Mouse (Mus musculus): Measurements from ENCODE around the gene Mllt10. TPM values are rescaled to one million over a fixed set of nuclear protein-coding genes. Genes with fewer than 3 reads are reported as not detected.
A peak's percentile ranks its signal among the peaks of the same experiment; 100 is the strongest.

Mllt10 gene
- polyA plus RNA-seq, 1 experiment = 27.4 TPM

- no peak overlapping the region for H3K27ac ChIP-seq (ENCODE audit: insufficient read depth, low read length)
- peaks cover 10% of the 10 kb centered on the region for H3K4me1 ChIP-seq (ENCODE audit: control insufficient read depth, insufficient read depth, insufficient read length)
- TF ChIP-seq CTCF (IDR thresholded peaks at IDR 0.05; ENCODE audit: extremely low read depth, insufficient read depth, insufficient read length, insufficient replicate concordance) = no peak
- no peak for TF ChIP-seq POLR2A (IDR thresholded peaks at IDR 0.05; ENCODE audit: low read depth, low read length)
- 65% methylated on average over 1 of the region's 1 CpGs for WGBS
- H3K4me3 ChIP-seq (ENCODE audit: extremely low read depth, insufficient read depth, insufficient read length) = no peak overlapping the region
- no peaks in the 10 kb centered on the region for H3K36me3 ChIP-seq (ENCODE audit: control insufficient read depth, insufficient read depth, low read length)
- H3K27me3 ChIP-seq (ENCODE audit: control insufficient read depth, insufficient read depth, low read length) = peaks cover 7% of the 10 kb centered on the region
- DNase-seq (ENCODE audit: low read depth in 1 of 2, low spot score in 2 of 2) = no peak
Observed at GRCm38 (mm10) chr2:18022886-18023285, 32.2 kb upstream of the Mllt10 start.

- peaks cover 10% of the 10 kb centered on the region for H3K4me1 ChIP-seq (ENCODE audit: control insufficient read depth, insufficient read depth, insufficient read length)
- DNase-seq (ENCODE audit: low read depth in 1 of 2, low spot score in 2 of 2) = no peak
- no peaks in the 10 kb centered on the region for H3K36me3 ChIP-seq (ENCODE audit: control insufficient read depth, insufficient read depth, low read length)
- H3K27me3 ChIP-seq (ENCODE audit: control insufficient read depth, insufficient read depth, low read length) = peaks cover 15% of the 10 kb centered on the region
- 75% methylated on average over 5 of the region's 5 CpGs for WGBS
- H3K4me3 ChIP-seq (ENCODE audit: extremely low read depth, insufficient read depth, insufficient read length) = no peak overlapping the region
- TF ChIP-seq POLR2A (IDR thresholded peaks at IDR 0.05; ENCODE audit: low read depth, low read length) (no peak), CTCF (IDR thresholded peaks at IDR 0.05; ENCODE audit: extremely low read depth, insufficient read depth, insufficient read length, insufficient replicate concordance) (no peak)
- no peak overlapping the region for H3K27ac ChIP-seq (ENCODE audit: insufficient read depth, low read length)
Observed at GRCm38 (mm10) chr2:18025116-18025515, 29.9 kb upstream of the Mllt10 start.

GRCm38 (mm10) chr2:18025781-18026115 is 29.3 kb upstream of the Mllt10 start:
- 6% methylated on average over 14 of the region's 14 CpGs for WGBS
- Histone ChIP-seq H3K36me3 (ENCODE audit: control insufficient read depth, insufficient read depth, low read length) (no peaks in the 10 kb centered on the region), H3K27ac (ENCODE audit: insufficient read depth, low read length) (peak overlapping the region; percentile 22; the same call in 1 of the 2 replicates), H3K4me1 (ENCODE audit: control insufficient read depth, insufficient read depth, insufficient read length) (peaks cover 10% of the 10 kb centered on the region), H3K4me3 (ENCODE audit: extremely low read depth, insufficient read depth, insufficient read length) (peak overlapping the region; percentile 68; the same call in 1 of the 2 replicates), H3K27me3 (ENCODE audit: control insufficient read depth, insufficient read depth, low read length) (peaks cover 15% of the 10 kb centered on the region)
- no peak for DNase-seq (ENCODE audit: low read depth in 1 of 2, low spot score in 2 of 2)
- no peak for TF ChIP-seq POLR2A (IDR thresholded peaks at IDR 0.05; ENCODE audit: low read depth, low read length)
- no peak for TF ChIP-seq CTCF (IDR thresholded peaks at IDR 0.05; ENCODE audit: extremely low read depth, insufficient read depth, insufficient read length, insufficient replicate concordance)

GRCm38 (mm10) chr2:18026116-18026947 is 28.7 kb upstream of the Mllt10 start:
- DNase-seq (ENCODE audit: low read depth in 1 of 2, low spot score in 2 of 2) = peak in 1 of 2 experiments; percentile 23
- 1% methylated on average over 44 of the region's 44 CpGs for WGBS
- Histone ChIP-seq H3K27ac (ENCODE audit: insufficient read depth, low read length) (peak overlapping the region; percentile 22; the same call in 1 of the 2 replicates), H3K4me3 (ENCODE audit: extremely low read depth, insufficient read depth, insufficient read length) (peak overlapping the region; percentile 68), H3K36me3 (ENCODE audit: control insufficient read depth, insufficient read depth, low read length) (no peaks in the 10 kb centered on the region), H3K4me1 (ENCODE audit: control insufficient read depth, insufficient read depth, insufficient read length) (peaks cover 10% of the 10 kb centered on the region), H3K27me3 (ENCODE audit: control insufficient read depth, insufficient read depth, low read length) (peaks cover 17% of the 10 kb centered on the region)
- no peak for TF ChIP-seq POLR2A (IDR thresholded peaks at IDR 0.05; ENCODE audit: low read depth, low read length)
- no peak for TF ChIP-seq CTCF (IDR thresholded peaks at IDR 0.05; ENCODE audit: extremely low read depth, insufficient read depth, insufficient read length, insufficient replicate concordance)

- Histone ChIP-seq H3K27me3 (ENCODE audit: control insufficient read depth, insufficient read depth, low read length) (peaks cover 26% of the 10 kb centered on the region), H3K36me3 (ENCODE audit: control insufficient read depth, insufficient read depth, low read length) (no peaks in the 10 kb centered on the region), H3K4me1 (ENCODE audit: control insufficient read depth, insufficient read depth, insufficient read length) (peaks cover 10% of the 10 kb centered on the region), H3K27ac (ENCODE audit: insufficient read depth, low read length) (peak overlapping the region; percentile 59), H3K4me3 (ENCODE audit: extremely low read depth, insufficient read depth, insufficient read length) (peak overlapping the region; percentile 68)
- under 1% methylated on average over 43 of the region's 44 CpGs for WGBS
- peak; percentile 96 for TF ChIP-seq CTCF (IDR thresholded peaks at IDR 0.05; ENCODE audit: extremely low read depth, insufficient read depth, insufficient read length, insufficient replicate concordance)
- no peak for TF ChIP-seq POLR2A (IDR thresholded peaks at IDR 0.05; ENCODE audit: low read depth, low read length)
- peak; percentile 71 to 85 for DNase-seq (ENCODE audit: low read depth in 1 of 2, low spot score in 2 of 2)
Observed at GRCm38 (mm10) chr2:18027448-18028139, 27.4 kb upstream of the Mllt10 start.

GRCm38 (mm10) chr2:18028140-18029021 is 26.7 kb upstream of the Mllt10 start:
- under 1% methylated on average over 61 of the region's 61 CpGs for WGBS
- no peak for TF ChIP-seq POLR2A (IDR thresholded peaks at IDR 0.05; ENCODE audit: low read depth, low read length)
- no peak for TF ChIP-seq CTCF (IDR thresholded peaks at IDR 0.05; ENCODE audit: extremely low read depth, insufficient read depth, insufficient read length, insufficient replicate concordance)
- peak overlapping the region; percentile 68 for H3K4me3 ChIP-seq (ENCODE audit: extremely low read depth, insufficient read depth, insufficient read length)
- peaks cover 10% of the 10 kb centered on the region for H3K4me1 ChIP-seq (ENCODE audit: control insufficient read depth, insufficient read depth, insufficient read length)
- H3K36me3 ChIP-seq (ENCODE audit: control insufficient read depth, insufficient read depth, low read length) = no peaks in the 10 kb centered on the region
- peaks cover 28% of the 10 kb centered on the region for H3K27me3 ChIP-seq (ENCODE audit: control insufficient read depth, insufficient read depth, low read length)
- H3K27ac ChIP-seq (ENCODE audit: insufficient read depth, low read length) = peak overlapping the region; percentile 59
- peak in 1 of 2 experiments; percentile 53 for DNase-seq (ENCODE audit: low read depth in 1 of 2, low spot score in 2 of 2)
